Mouse (Mus musculus): ENCODE results near the gene Eps8l1. TPM values are rescaled to one million over a fixed set of nuclear protein-coding genes. Genes with fewer than 3 reads are reported as not detected.
"Not testable (repeated sequence)": the region's sequence is repeated elsewhere in the genome, so short reads cannot be mapped to it uniquely, and the experiment has no call there.

The Eps8l1 gene
- polyA plus RNA-seq (2015; fragmentation: Nextera tagmentation; extraction: Ambion mirVana) = 11.4 and 13.4 TPM in 2 replicates

GRCm38 (mm10) chr7:4460576-4461434 is at the start of gene Eps8l1:
TSS of gene Eps8l1 (plus strand) at chr7:4460674.
- Histone ChIP-seq H3K36me3 (no peaks in the 10 kb centered on the region), H3K9me3 (no peaks in the 10 kb centered on the region), H3K4me3 (peak within 1 kb of the TSS; percentile 29), H3K9ac (no peak within 1 kb of the TSS), H3K27me3 (no peaks in the 10 kb centered on the region), H3K27ac (peak within 1 kb of the TSS; percentile 47; the same call in 1 of the 2 replicates), H3K4me2 (peak within 1 kb of the TSS; percentile 24), H3K4me1 (0 out of 2 replicates have a peak, but pooled peaks cover 6% of the 10 kb centered on the region)
- 66% methylated on average over 15 of the region's 16 CpGs for WGBS
- ATAC-seq (ENCODE audit: insufficient number of reproducible peaks, low FRiP score, low TSS enrichment, low read depth) = no peak

GRCm38 (mm10) chr7:4412406-4412805 is 48.1 kb upstream of the Eps8l1 start:
- H3K36me3 ChIP-seq; ATAC-seq (ENCODE audit: insufficient number of reproducible peaks, low FRiP score, low TSS enrichment, low read depth); H3K4me1 ChIP-seq; H3K9me3 ChIP-seq; H3K27ac ChIP-seq; H3K4me3 ChIP-seq; H3K4me2 ChIP-seq; H3K27me3 ChIP-seq; H3K9ac ChIP-seq: not testable (repeated sequence)
- WGBS = 96% methylated on average over 15 of the region's 15 CpGs

- Histone ChIP-seq H3K9me3 (no peaks in the 10 kb centered on the region), H3K27me3 (no peaks in the 10 kb centered on the region), H3K4me2 (no peak overlapping the region), H3K4me3 (no peak overlapping the region), H3K9ac (no peak overlapping the region), H3K27ac (no peak overlapping the region), H3K36me3 (peaks cover 8% of the 10 kb centered on the region; the same call in 1 of the 2 replicates), H3K4me1 (no peaks in the 10 kb centered on the region)
- no peak for ATAC-seq (ENCODE audit: insufficient number of reproducible peaks, low FRiP score, low TSS enrichment, low read depth)
- WGBS = 85% methylated on average over 6 of the region's 6 CpGs
Observed at GRCm38 (mm10) chr7:4419681-4420080, 40.8 kb upstream of the Eps8l1 start.

- 45% methylated on average over 4 of the region's 4 CpGs for WGBS
- H3K4me1 ChIP-seq = no peaks in the 10 kb centered on the region
- H3K27ac ChIP-seq = no peak overlapping the region
- peaks cover 13% of the 10 kb centered on the region for H3K36me3 ChIP-seq
- H3K4me2 ChIP-seq = no peak overlapping the region
- no peaks in the 10 kb centered on the region for H3K27me3 ChIP-seq
- H3K4me3 ChIP-seq = no peak overlapping the region
- no peaks in the 10 kb centered on the region for H3K9me3 ChIP-seq
- no peak overlapping the region for H3K9ac ChIP-seq
- no peak for ATAC-seq (ENCODE audit: insufficient number of reproducible peaks, low FRiP score, low TSS enrichment, low read depth)
Observed at GRCm38 (mm10) chr7:4420230-4420629, 40.2 kb upstream of the Eps8l1 start.

GRCm38 (mm10) chr7:4427161-4427912 is 33.1 kb upstream of the Eps8l1 start:
- ATAC-seq (ENCODE audit: insufficient number of reproducible peaks, low FRiP score, low TSS enrichment, low read depth) = peak; percentile 83
- Histone ChIP-seq H3K9me3 (no peaks in the 10 kb centered on the region), H3K9ac (no peak overlapping the region), H3K36me3 (peaks cover 81% of the 10 kb centered on the region), H3K4me3 (no peak overlapping the region), H3K4me2 (no peak overlapping the region), H3K27ac (no peak overlapping the region), H3K4me1 (no peaks in the 10 kb centered on the region), H3K27me3 (no peaks in the 10 kb centered on the region)
- WGBS = 78% methylated on average over 7 of the region's 7 CpGs

- no peak overlapping the region for H3K4me3 ChIP-seq
- H3K27ac ChIP-seq = no peak overlapping the region
- H3K9me3 ChIP-seq = no peaks in the 10 kb centered on the region
- H3K4me2 ChIP-seq = no peak overlapping the region
- ATAC-seq (ENCODE audit: insufficient number of reproducible peaks, low FRiP score, low TSS enrichment, low read depth) = no peak
- no peaks in the 10 kb centered on the region for H3K27me3 ChIP-seq
- no peaks in the 10 kb centered on the region for H3K4me1 ChIP-seq
- H3K9ac ChIP-seq = no peak overlapping the region
- peaks cover 94% of the 10 kb centered on the region for H3K36me3 ChIP-seq
- WGBS = 91% methylated on average over 9 of the region's 9 CpGs
Observed at GRCm38 (mm10) chr7:4430246-4430844, 30.1 kb upstream of the Eps8l1 start.

GRCm38 (mm10) chr7:4431548-4431947 is 28.9 kb upstream of the Eps8l1 start:
- no peak overlapping the region for H3K27ac ChIP-seq
- H3K36me3 ChIP-seq = peaks cover 93% of the 10 kb centered on the region
- no peak overlapping the region for H3K4me2 ChIP-seq
- no peak overlapping the region for H3K4me3 ChIP-seq
- H3K4me1 ChIP-seq = no peaks in the 10 kb centered on the region
- no peaks in the 10 kb centered on the region for H3K27me3 ChIP-seq
- no peak for ATAC-seq (ENCODE audit: insufficient number of reproducible peaks, low FRiP score, low TSS enrichment, low read depth)
- H3K9ac ChIP-seq = no peak overlapping the region
- no peaks in the 10 kb centered on the region for H3K9me3 ChIP-seq
- WGBS = 80% methylated on average over 6 of the region's 6 CpGs

- Histone ChIP-seq H3K4me1 (no peaks in the 10 kb centered on the region), H3K9ac (no peak overlapping the region), H3K9me3 (no peaks in the 10 kb centered on the region), H3K4me2 (no peak overlapping the region), H3K27me3 (no peaks in the 10 kb centered on the region), H3K4me3 (no peak overlapping the region), H3K36me3 (peaks cover 93% of the 10 kb centered on the region), H3K27ac (no peak overlapping the region)
- WGBS = 92% methylated on average over 8 of the region's 8 CpGs
- no peak for ATAC-seq (ENCODE audit: insufficient number of reproducible peaks, low FRiP score, low TSS enrichment, low read depth)
Observed at GRCm38 (mm10) chr7:4432026-4432425, 28.4 kb upstream of the Eps8l1 start.

GRCm38 (mm10) chr7:4437721-4438120 is 22.8 kb upstream of the Eps8l1 start:
- no peak overlapping the region for H3K4me3 ChIP-seq
- no peak overlapping the region for H3K27ac ChIP-seq
- H3K9ac ChIP-seq = no peak overlapping the region
- H3K4me1 ChIP-seq = no peaks in the 10 kb centered on the region
- no peaks in the 10 kb centered on the region for H3K9me3 ChIP-seq
- H3K27me3 ChIP-seq = no peaks in the 10 kb centered on the region
- no peak for ATAC-seq (ENCODE audit: insufficient number of reproducible peaks, low FRiP score, low TSS enrichment, low read depth)
- no peak overlapping the region for H3K4me2 ChIP-seq
- 86% methylated on average over 2 of the region's 2 CpGs for WGBS
- peaks cover 83% of the 10 kb centered on the region for H3K36me3 ChIP-seq

- Histone ChIP-seq H3K36me3 (peaks cover 71% of the 10 kb centered on the region), H3K27me3 (no peaks in the 10 kb centered on the region), H3K9ac (no peak overlapping the region), H3K9me3 (no peaks in the 10 kb centered on the region), H3K4me1 (peaks cover 7% of the 10 kb centered on the region), H3K27ac (no peak overlapping the region), H3K4me2 (no peak overlapping the region), H3K4me3 (no peak overlapping the region)
- 91% methylated on average over 10 of the region's 10 CpGs for WGBS
- no peak for ATAC-seq (ENCODE audit: insufficient number of reproducible peaks, low FRiP score, low TSS enrichment, low read depth)
Observed at GRCm38 (mm10) chr7:4440549-4440948, 19.9 kb upstream of the Eps8l1 start.

- Histone ChIP-seq H3K27me3 (no peaks in the 10 kb centered on the region), H3K4me3 (peak within 1 kb of the TSS; percentile 89), H3K36me3 (peaks cover 40% of the 10 kb centered on the region), H3K4me1 (peaks cover 7% of the 10 kb centered on the region), H3K9me3 (no peaks in the 10 kb centered on the region), H3K27ac (peak within 1 kb of the TSS; percentile 84), H3K4me2 (peak within 1 kb of the TSS; percentile 69), H3K9ac (peak within 1 kb of the TSS; percentile 65)
- ATAC-seq (ENCODE audit: insufficient number of reproducible peaks, low FRiP score, low TSS enrichment, low read depth) = peak; percentile 97
- under 1% methylated on average over 35 of the region's 35 CpGs for WGBS
Observed at GRCm38 (mm10) chr7:4445216-4445791, 15.2 kb upstream of the Eps8l1 start, which contains the start of gene Rdh13. TSS of gene Rdh13 (minus strand) at chr7:4445649.
